Mouse (Mus musculus) midbrain, postnatal 0 days (tissue): ENCODE results near the gene Hopx. TPM values are rescaled to one million over a fixed set of nuclear protein-coding genes. Genes with fewer than 3 reads are reported as not detected.

Experiments used
- ATAC-seq: fragments of 200-750 bp; cut with Nextera tagmentation; 2 replicates; pipeline ENCODE4 v1.8.0; 2017; ENCODE audit warnings: moderate number of reproducible peaks, mild to moderate bottlenecking, moderate TSS enrichment, moderate library complexity; ENCODE audit not compliant: low FRiP score
- DNase-seq: peaks from one replicate; pipeline ENCODE4 v3.0.0-alpha.2; 2015; ENCODE audit warnings: low spot score
- H3K27ac ChIP-seq: fragments of 300-500 bp; sonication (generic); 2 replicates; pipeline ENCODE4 v1.5.1; 2014; ENCODE audit warnings: low read depth, mild to moderate bottlenecking, low read length, mixed read lengths
- H3K27me3 ChIP-seq: fragments of 300-500 bp; sonication (generic); 2 replicates; pipeline ENCODE4 v1.6.1; 2014; ENCODE audit warnings: low read length, control low read depth, mixed read lengths; ENCODE audit not compliant: insufficient read depth
- H3K36me3 ChIP-seq: fragments of 300-500 bp; sonication (generic); 2 replicates; pipeline ENCODE4 v1.6.1; 2014; ENCODE audit warnings: low read length, control low read depth, mixed read lengths; ENCODE audit not compliant: insufficient read depth
- H3K4me1 ChIP-seq: fragments of 300-500 bp; sonication (generic); 2 replicates; pipeline ENCODE4 v1.6.1; 2014; ENCODE audit warnings: mild to moderate bottlenecking, control low read depth, antibody characterized with exemption, low read length, mixed read lengths; ENCODE audit not compliant: insufficient read depth
- H3K4me2 ChIP-seq: fragments of 300-500 bp; sonication (generic); 2 replicates; pipeline ENCODE4 v1.6.1; 2014; ENCODE audit warnings: low read depth, mild to moderate bottlenecking, low read length, mixed read lengths; ENCODE audit not compliant: poor library complexity, severe bottlenecking
- H3K4me3 ChIP-seq: fragments of 300-500 bp; sonication (generic); 2 replicates; pipeline ENCODE4 v1.5.1; 2014; ENCODE audit warnings: low read depth, mild to moderate bottlenecking, low read length, moderate library complexity
- H3K9ac ChIP-seq: fragments of 300-500 bp; sonication (generic); replicated peaks from 2 replicates; pipeline ENCODE4 v1.6.1; 2014; ENCODE audit warnings: mild to moderate bottlenecking, low read length, moderate library complexity, mixed read lengths; ENCODE audit not compliant: poor library complexity, severe bottlenecking
- H3K9me3 ChIP-seq: fragments of 300-500 bp; sonication (generic); 2 replicates; pipeline ENCODE4 v1.6.1; 2016; ENCODE audit warnings: low read length, control low read depth
- CTCF ChIP-seq: IDR thresholded peaks from 2 replicates; pipeline ENCODE4 v1.5.1; 2016; ENCODE audit warnings: antibody characterized with exemption, mild to moderate bottlenecking
- WGBS: fragments of 180-500 bp; shearing (Covaris S2); extraction: QIAGEN DNeasy Blood & Tissue Kit; methylation state at CpG from one replicate; pipeline ENCODE4 v1.1.7; 2014; 5-methylcytosine and 5-hydroxymethylcytosine counted together
- polyA plus RNA-seq: library from polyadenylated mRNA; unstranded; fragments of >200 nt; fragmentation: Nextera tagmentation; extraction: Ambion mirVana; gene quantifications from 2 replicates; pipeline ENCODE4 v1.2.1, GENCODE M21; 2015
- total RNA-seq: library from RNA; depleted of rRNA; stranded (reverse); fragments of >200 nt; gene quantifications from 2 replicates; pipeline ENCODE4 v1.2.3, GENCODE M21; 2014

Gene Hopx
- total and polyA plus RNA-seq, 2 experiments from 2014 or later, result 1.8 to 20.8 TPM

DNA sequence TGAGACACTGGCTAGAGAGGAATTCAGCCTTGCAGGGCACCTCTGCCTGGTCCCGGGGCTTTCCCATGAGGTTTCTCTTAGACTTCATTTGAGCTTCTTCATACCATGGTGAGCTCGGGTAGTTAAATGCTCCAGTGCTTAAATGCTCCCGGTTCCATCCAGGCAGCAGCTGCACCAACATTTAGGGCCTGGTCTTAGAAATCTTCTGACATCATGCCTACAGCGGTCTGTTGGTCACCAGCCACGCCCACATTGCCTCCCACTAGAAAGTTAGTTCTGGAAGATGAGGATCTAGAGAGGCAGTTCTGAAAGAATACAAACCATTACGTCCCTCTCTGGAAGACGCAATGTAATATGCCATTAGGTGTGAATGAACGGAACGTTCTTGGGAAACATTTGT is 8.7 kb upstream of the Hopx start:
- ATAC-seq (no peak), DNase-seq (no peak)
- Histone ChIP-seq H3K9ac (no peak overlapping the region), H3K4me3 (no peak overlapping the region), H3K9me3 (no peaks in the 10 kb centered on the region), H3K27ac (no peak overlapping the region), H3K27me3 (peaks cover 26% of the 10 kb centered on the region; the same call in 1 of the 2 replicates), H3K4me1 (peaks cover 9% of the 10 kb centered on the region; the same call in 1 of the 2 replicates), H3K4me2 (no peak overlapping the region), H3K36me3 (no peaks in the 10 kb centered on the region)
- no peak for TF ChIP-seq CTCF
- WGBS, result 57% methylated on average over 9 of the region's 9 CpGs

DNA sequence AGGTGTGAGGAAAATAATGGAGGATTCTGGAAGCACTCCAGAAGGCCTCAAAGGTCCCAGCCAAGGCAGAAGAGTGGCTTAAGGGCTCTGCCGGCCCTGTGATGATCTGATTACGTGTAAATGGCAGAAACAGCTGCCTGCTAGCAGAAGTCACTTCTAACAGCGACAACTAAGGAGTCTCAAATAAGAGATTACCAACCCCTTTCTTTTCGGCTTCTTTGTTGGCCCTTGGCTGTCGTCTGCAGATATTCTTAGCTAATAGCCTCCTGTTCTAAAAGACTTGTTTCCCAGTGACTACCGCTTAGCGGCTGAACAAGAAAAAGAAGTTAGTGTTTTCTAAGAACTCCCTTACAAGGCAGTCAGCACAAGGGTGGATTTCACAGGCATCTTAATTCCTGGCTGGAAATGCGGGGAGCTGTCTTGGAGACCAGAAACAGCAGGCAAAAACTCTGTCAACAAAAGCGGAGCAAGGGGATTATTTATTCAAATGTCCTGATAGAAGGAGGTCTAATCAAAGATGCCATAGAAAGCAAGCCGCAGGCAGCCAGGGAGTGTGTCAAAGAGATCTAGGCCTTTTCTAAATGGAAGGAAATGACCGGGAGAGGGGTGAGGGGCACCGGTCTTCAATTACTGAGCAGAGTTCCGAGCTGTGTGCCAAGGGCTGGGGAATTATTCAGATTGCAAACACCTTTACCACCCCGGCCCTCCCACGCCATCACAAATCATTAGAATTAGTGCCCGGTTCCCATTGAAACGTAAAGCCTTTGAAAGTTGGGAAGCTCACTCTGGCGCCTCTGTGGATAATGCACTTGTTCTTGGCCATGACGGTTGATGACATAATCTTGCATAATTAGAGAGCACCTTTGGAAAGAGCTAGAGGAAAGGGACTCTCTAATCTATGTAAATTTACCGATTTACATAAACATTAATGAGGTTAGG is 7.6 kb upstream of the Hopx start:
- Histone ChIP-seq H3K36me3 (no peaks in the 10 kb centered on the region), H3K9ac (no peak overlapping the region), H3K4me3 (no peak overlapping the region), H3K4me2 (no peak overlapping the region), H3K27ac (no peak overlapping the region), H3K9me3 (no peaks in the 10 kb centered on the region), H3K4me1 (peaks cover 9% of the 10 kb centered on the region; the same call in 1 of the 2 replicates), H3K27me3 (peaks cover 29% of the 10 kb centered on the region; the same call in 1 of the 2 replicates)
- WGBS, result 8% methylated on average over 20 of the region's 20 CpGs
- ATAC-seq (peak; percentile 75), DNase-seq (peak; percentile 82)
- no peak for TF ChIP-seq CTCF

DNA sequence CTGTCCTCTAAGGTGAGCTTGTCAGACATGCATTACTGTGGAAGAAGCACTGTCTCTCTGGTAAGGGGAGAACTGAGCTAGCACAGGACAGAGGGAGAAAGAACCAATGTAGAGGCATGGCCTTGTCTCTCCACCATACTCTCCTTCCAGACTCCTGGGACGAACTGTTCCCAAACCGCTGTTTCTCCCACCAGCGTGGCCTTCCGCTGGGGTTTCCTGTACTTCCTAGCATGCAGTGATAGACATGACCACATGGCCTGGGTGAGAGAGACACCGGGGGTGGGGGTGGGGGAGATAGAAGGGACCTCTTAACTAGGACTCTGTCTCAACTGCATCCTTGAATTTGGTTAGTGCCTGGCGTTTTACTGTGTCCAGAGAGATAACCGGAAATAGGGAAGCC is 5.8 kb upstream of the Hopx start:
- TF ChIP-seq CTCF, result no peak
- Histone ChIP-seq H3K4me3 (no peak overlapping the region), H3K9me3 (no peaks in the 10 kb centered on the region), H3K4me2 (no peak overlapping the region), H3K4me1 (peaks cover 9% of the 10 kb centered on the region; the same call in 1 of the 2 replicates), H3K36me3 (no peaks in the 10 kb centered on the region), H3K9ac (no peak overlapping the region), H3K27me3 (peaks cover 32% of the 10 kb centered on the region; the same call in 1 of the 2 replicates), H3K27ac (no peak overlapping the region)
- ATAC-seq (no peak), DNase-seq (no peak)
- WGBS, result 91% methylated on average over 7 of the region's 7 CpGs

DNA sequence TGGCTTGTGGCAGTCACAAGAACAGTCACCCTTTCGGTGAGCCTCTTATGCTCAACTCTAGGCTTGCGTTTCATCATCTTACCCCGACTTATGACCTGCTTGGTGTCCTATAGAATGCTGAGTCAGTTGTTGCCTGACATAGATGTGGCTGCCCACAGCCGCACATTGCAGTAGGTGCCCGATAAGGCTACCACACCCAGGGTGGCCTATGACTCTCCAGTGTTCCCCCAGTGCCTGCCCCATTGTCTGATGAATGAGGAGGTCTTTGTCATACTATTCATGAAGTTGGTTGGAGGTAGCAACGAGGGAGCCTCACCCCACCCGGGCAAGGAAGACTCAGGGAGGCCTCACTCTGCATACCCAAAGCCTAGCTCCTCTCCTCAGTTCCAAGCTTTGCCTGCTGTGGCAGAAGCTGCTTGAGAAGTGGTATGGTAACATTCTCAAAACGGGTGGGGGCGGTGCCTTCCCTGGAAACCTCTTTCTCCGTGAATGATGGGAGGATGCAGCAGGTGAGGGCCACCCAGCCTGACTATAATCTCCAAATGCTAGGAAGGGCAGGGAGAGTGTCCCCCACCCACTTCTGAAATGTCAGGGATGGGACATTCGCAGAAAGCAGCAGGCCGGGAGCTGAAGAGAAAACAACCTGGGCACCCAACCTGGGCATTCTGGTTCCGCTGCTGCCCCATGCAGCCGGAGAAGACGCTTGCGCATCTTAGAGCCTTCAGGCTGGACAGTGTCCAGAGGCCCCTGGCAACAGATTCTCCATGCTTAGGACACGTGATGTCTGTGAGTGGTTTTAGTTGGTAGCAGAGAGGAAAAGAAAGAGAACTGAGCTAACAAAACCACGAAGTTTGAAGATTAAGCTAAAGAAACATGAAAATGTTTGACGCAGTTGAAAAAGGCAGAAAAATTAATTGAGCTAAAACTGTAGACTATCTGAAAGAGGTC is 4.8 kb upstream of the Hopx start:
- H3K9me3 ChIP-seq, result no peaks in the 10 kb centered on the region
- TF ChIP-seq CTCF, result no peak
- DNase-seq (no peak), ATAC-seq (no peak)
- H3K27me3 ChIP-seq, result peaks cover 35% of the 10 kb centered on the region; the same call in 1 of the 2 replicates
- H3K4me2 ChIP-seq, result no peak overlapping the region
- no peak overlapping the region for H3K4me3 ChIP-seq
- WGBS, result 76% methylated on average over 19 of the region's 19 CpGs
- no peak overlapping the region for H3K9ac ChIP-seq
- peaks cover 9% of the 10 kb centered on the region; the same call in 1 of the 2 replicates for H3K4me1 ChIP-seq
- H3K36me3 ChIP-seq, result no peaks in the 10 kb centered on the region
- H3K27ac ChIP-seq, result no peak overlapping the region

DNA sequence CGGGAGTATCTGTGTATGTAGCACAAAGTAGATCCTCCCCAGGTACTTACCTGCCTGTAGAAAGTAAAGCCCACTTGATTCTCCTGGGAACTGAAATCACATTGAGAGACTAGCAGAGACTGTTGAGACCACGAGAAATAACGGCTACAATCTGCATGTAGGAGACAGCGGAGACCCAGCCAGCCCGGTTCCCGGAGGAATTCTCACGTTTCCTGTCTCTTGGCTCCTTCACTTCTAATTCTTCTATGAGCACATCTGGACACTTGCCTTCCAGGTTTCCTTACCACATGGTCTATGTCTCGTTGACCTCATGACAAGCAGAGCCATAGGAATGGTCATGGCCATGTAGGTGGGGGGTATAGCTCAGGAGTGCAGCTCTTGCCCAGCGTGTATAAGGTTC is 811 bp upstream of the Hopx start:
- DNase-seq (no peak), ATAC-seq (no peak)
- peaks cover 30% of the 10 kb centered on the region; the same call in 1 of the 2 replicates for H3K27me3 ChIP-seq
- no peak overlapping the region for H3K4me3 ChIP-seq
- H3K27ac ChIP-seq, result no peak overlapping the region
- H3K4me1 ChIP-seq, result no peaks in the 10 kb centered on the region
- no peak overlapping the region for H3K9ac ChIP-seq
- H3K9me3 ChIP-seq, result no peaks in the 10 kb centered on the region
- 84% methylated on average over 9 of the region's 9 CpGs for whole genome bisulfite sequencing
- no peak overlapping the region for H3K4me2 ChIP-seq
- TF ChIP-seq CTCF, result no peak
- no peaks in the 10 kb centered on the region for H3K36me3 ChIP-seq
